Mouse (Mus musculus) spleen, postnatal 0 days (tissue): Measurements from ENCODE around the gene Kif1c. TPM values are rescaled to one million over a fixed set of nuclear protein-coding genes. Genes with fewer than 3 reads are reported as not detected.

Experiments used
- polyA plus RNA-seq: library from polyadenylated mRNA; unstranded; fragments of >200 nt; fragmentation: Nextera tagmentation; extraction: Ambion mirVana; gene quantifications from 2 replicates; pipeline ENCODE4 v1.2.1, GENCODE M21; 2015

Gene Kif1c
- polyA plus RNA-seq: 1.3 and 1.6 TPM in 2 replicates

DNA sequence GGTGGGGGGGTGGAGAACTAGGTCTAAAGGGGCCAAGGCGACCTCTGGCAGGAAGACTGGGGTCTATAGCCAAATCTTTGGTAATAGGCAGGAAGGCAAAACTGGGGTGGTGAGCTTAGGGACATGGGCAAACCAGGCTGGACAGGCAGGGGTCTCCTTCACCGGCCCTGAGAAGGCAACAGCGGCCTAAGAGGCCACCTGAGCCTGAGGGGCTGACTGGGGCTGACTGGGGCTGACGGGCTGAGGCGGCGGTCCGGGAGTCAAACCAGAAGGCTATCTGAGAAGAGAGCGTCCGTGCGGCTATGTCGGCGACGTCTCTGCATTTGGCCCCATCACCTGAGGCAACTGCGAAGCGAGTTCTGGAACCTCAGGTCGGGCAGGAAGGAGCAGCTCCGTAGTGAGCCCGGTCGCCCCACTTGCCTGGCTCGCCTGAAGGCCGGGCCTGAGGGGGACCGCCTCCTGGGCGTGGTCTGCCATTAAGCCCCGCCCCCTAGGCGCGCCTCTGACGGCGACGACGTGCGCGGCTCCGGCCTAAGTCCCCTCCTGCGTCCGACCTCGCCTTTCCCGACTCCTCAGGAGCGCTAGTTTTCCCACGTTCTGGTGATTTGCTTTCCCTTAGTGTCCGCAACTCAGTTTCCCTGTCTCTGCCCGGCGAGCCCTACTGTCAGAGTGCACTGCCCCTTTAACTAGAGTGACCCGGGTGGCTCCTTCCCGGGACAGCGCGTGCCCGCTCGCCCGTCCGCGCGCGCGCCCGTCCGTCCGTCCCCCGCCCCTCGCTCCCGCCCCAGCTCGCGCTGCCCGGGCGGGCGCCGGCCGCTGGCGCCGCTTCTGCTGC, at the start of gene Kif1c, which contains the start of gene Inca1:
Gene Kif1c (plus strand): TSS at position 827 of the 835 bp plus-strand sequence.
Gene Inca1 (minus strand): TSS at position 434 of the 835 bp plus-strand sequence.

DNA sequence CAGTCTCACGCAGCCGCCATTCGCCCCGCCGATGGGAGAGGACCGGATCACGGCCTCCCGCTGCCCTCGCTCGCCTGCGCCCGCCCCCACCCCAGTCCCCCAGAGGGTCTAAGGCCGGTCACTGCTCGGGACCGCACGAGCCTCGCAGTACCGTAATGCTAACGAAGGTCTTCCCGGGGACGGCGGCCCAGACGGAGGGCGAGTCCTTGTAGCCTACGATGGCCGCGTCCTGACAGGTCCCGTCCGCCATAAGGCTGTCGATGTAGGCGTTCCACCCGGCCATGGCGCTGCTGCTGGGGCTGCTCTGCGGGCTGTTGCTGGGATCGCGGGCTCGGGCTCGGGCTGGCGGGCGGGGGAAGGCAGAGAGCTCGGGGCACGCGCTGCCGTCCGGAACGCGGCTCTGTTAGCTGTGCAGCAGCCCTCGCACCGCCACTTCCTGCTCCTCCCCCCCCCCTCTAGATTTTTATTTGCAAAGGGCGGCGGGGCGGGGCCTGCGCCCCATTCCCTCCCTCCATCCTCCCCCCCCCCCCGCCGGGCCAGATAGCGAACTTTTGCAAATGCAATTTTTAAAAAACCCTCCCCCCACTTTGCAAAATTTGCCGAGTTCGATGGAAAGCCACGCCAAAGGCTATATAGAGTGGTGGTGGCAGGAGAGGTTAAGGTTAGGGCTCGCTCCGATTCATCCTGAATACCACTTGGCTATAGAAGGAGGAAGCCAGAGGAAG, 46.0 kb upstream of the Kif1c start, which contains the start of gene Pfn1:
Gene Pfn1 (minus strand): TSS at position 447 of the 725 bp plus-strand sequence.

DNA sequence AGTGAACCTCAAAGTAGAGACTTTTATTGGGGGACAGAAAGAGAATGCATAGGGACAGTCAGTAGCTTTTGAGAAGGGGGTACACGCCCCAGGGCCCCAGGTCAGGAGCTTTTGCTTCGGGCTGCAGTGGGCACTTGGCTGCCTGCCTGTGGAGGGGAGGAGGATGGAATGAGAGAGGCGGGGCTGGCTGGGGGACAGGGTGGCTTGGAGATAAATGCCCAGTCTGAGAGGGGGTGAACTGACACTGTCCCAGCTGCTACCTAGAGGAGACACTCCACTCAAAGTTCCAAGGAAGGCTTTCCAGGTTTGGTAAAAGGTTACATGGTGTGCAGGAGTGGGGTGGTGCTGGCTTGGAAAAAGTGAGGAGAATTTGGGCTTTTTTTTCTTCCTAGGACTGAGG, 43.4 kb upstream of the Kif1c start, which contains the start of gene Eno3:
Gene Eno3 (plus strand): TSS at position 239 of the 400 bp plus-strand sequence.

DNA sequence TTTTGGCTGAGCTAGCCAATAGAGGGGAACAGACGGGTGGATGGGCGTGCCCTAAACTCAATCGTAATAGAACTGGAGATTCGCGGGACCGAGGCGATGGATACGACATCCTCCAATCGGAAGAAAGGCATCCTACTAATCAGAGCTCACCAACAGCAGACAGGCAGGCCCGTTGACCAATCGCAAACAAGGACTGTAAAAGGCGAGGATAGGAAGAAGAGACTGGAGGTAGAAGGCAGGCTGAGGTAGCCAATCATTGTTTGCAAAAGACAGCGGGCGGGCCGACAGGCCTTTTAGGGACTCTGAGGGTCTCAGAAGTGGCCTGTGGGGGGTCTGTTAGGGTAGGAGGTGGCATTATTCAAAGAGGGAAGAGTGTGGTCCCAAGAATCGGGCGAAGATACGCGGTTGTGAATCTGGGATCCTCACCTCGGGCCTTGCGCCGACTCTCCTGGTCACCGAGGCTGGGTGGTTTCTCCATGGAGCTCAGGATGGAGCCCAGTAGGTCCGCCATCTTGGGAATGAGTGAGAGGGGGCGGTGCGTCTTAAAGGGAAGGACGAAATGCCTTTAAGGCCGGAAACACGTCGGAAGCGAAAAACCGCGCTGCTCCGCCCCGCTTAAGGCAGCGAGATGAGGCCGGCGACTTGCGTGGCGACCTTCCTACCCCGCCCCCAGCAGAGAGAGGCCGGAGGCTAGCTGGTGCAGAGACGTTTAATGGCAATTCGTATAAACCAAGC, 31.4 kb upstream of the Kif1c start, which contains the start of gene Spag7:
Gene Spag7 (minus strand): TSS at position 646 of the 735 bp plus-strand sequence.

DNA sequence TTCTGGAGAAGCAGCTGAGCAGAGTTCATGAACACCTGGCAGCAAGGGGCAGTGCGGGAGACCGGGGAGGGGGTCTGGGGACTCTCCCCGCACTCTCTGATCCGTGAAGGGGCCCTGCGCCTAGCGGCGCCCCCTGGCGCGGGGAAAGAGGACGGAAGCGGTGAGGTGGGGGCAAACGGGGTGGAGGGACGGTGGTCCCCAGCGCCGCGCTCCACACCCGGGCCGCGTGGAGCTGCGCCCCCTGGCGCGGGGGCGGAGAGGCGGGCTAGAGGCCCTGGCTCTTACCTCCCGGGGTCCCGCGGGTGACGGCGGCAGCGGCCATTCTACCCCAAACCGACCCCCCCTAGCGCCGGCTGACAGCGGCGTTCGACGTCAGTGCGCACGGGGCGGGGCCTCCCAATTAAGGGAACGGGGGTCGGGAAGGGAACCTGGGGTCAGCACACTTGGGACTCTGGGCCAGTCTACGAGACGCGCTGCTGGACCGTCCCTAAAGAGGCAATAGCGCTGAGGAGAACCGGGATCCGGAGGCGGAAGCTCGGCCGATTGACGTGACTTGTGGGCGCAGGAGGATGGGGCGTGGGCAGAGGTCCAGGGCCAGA, 12.6 kb upstream of the Kif1c start, which contains the start of gene Camta2:
Gene Camta2 (minus strand): TSS at position 505 of the 599 bp plus-strand sequence.

DNA sequence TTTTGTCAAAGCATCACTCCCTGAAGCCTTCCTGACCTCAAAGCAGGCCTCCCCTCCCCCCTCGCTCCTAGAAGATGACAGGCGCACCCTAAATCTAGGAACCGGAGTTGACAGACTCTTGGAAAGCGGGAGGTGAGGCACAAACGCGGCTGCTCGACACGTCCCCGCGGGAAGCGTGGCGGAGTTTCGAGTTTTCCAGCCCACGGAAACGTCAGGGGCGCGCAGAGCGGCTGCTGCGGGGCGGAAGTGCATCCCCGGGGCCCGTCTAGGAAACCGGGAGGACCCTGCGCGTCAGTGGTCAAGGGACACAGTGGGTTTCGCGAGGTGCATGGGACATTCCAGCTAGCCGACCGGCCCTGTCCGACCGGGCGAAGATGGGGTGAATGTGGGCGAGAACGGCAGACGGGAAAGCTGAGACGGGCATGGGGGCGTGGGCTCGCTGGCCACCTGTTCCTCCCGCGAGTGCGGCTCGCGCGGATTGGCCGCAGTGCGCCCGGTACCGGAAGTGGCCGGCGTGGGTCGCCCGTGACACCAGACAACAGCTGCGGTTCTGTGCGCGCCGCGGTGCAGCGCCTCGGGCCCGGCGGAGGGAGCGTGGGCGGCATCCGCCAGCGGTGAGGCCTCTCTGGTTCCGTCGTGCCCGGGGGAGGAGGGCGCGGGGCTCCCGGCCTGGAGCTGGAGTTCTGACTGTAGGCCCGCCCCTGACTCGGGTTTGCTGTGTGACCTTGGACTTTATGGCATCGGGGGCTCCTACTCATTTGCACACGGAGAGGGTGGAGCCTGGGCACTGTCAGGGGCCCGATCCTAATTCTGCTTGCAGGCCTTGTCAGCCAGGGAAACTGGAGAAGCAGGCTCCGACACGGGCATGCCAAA, 63.8 kb downstream of the Kif1c start, which contains the start of gene Zfp3:
Gene Zfp3 (plus strand): TSS at position 274 of the 873 bp plus-strand sequence.

Other genes starting within 250 kb of the Kif1c start
- gene Med11, start 248.6 kb upstream of the Kif1c start, polyA plus RNA-seq: 20.4 and 26.3 TPM in 2 replicates
- gene Zmynd15, start 241.1 kb upstream of the Kif1c start, polyA plus RNA-seq: 0.26 and 0.38 TPM in 2 replicates
- 3.3 and 3.7 TPM in 2 replicates for gene Cxcl16, start 240.6 kb upstream of the Kif1c start, polyA plus RNA-seq
- gene Tm4sf5, start 195.3 kb upstream of the Kif1c start, polyA plus RNA-seq: 6.7 and 7.8 TPM in 2 replicates
- gene Vmo1, start 185.9 kb upstream of the Kif1c start, polyA plus RNA-seq: 0.25 and 0.34 TPM in 2 replicates
- 0.24 and 0.28 TPM in 2 replicates for gene Gltpd2, start 181.4 kb upstream of the Kif1c start, polyA plus RNA-seq
- 345 and 353 TPM in 2 replicates for gene Psmb6, start 175.2 kb upstream of the Kif1c start, polyA plus RNA-seq
- gene Gm40193, start 167.6 kb upstream of the Kif1c start, polyA plus RNA-seq: not detected in 2 replicates
- 2.2 and 3.2 TPM in 2 replicates for gene Pld2, start 160.5 kb upstream of the Kif1c start, polyA plus RNA-seq
- gene Mink1, start 137.7 kb upstream of the Kif1c start, polyA plus RNA-seq: 2.9 and 3.9 TPM in 2 replicates
- gene 4930544D05Rik, start 84.7 kb upstream of the Kif1c start, polyA plus RNA-seq: not detected in 2 replicates
- 0.11 TPM in 1 of 2 replicates, not detected in the other for gene Chrne, start 81.3 kb upstream of the Kif1c start, polyA plus RNA-seq
- gene Gp1ba, start 61.4 kb upstream of the Kif1c start, polyA plus RNA-seq: 1.7 and 2.1 TPM in 2 replicates
- gene Rnf167, start 53.3 kb upstream of the Kif1c start, polyA plus RNA-seq: 104 and 120 TPM in 2 replicates
- gene Slc25a11, start 53.1 kb upstream of the Kif1c start, polyA plus RNA-seq: 67.1 and 73.0 TPM in 2 replicates
- 1,259 and 1,332 TPM in 2 replicates for gene Pfn1, start 45.9 kb upstream of the Kif1c start, polyA plus RNA-seq
- 5.8 and 7.9 TPM in 2 replicates for gene Eno3, start 43.3 kb upstream of the Kif1c start, polyA plus RNA-seq
- 56.2 and 64.6 TPM in 2 replicates for gene Spag7, start 31.1 kb upstream of the Kif1c start, polyA plus RNA-seq
- gene Camta2, start 12.4 kb upstream of the Kif1c start, polyA plus RNA-seq: 5.4 and 6.6 TPM in 2 replicates
- gene Inca1, start 393 bp upstream of the Kif1c start, polyA plus RNA-seq: 0.68 and 0.70 TPM in 2 replicates
- 2.2 and 2.8 TPM in 2 replicates for gene Zfp3, start 63.7 kb downstream of the Kif1c start, polyA plus RNA-seq
- 0.52 and 1.1 TPM in 2 replicates for gene Scimp, start 112.0 kb downstream of the Kif1c start, polyA plus RNA-seq
- 19.5 and 21.2 TPM in 2 replicates for gene Rabep1, start 144.2 kb downstream of the Kif1c start, polyA plus RNA-seq